Mouse (Mus musculus) stomach, embryonic 15.5 days (tissue): ENCODE measurements at regions not wholly inside any gene's neighbourhood (a gene's known extent, or its start where the extent isn't known, plus 50 kb on each side); places are given as distances from the start of the nearest gene placed in this dataset.

Source experiments
- ATAC-seq: fragments of 200-750 bp; cut with Nextera tagmentation; 2 replicates; pipeline ENCODE4 v1.8.0; 2017; ENCODE audit warnings: low read depth, moderate number of reproducible peaks, moderate TSS enrichment; ENCODE audit not compliant: insufficient read depth, low FRiP score
- H3K27ac ChIP-seq: fragments of 300-500 bp; sonication (generic); 2 replicates; pipeline ENCODE4 v1.5.1; 2015; ENCODE audit warnings: mild to moderate bottlenecking, inconsistent platforms
- H3K27me3 ChIP-seq: fragments of 300-500 bp; sonication (generic); replicated peaks from 2 replicates; pipeline ENCODE4 v1.6.1; 2015; ENCODE audit warnings: inconsistent platforms
- H3K36me3 ChIP-seq: fragments of 300-500 bp; sonication (generic); 2 replicates; pipeline ENCODE4 v1.6.1; 2015; ENCODE audit warnings: inconsistent platforms
- H3K4me1 ChIP-seq: fragments of 300-500 bp; sonication (generic); 2 replicates; pipeline ENCODE4 v1.6.1; 2015; ENCODE audit warnings: inconsistent platforms
- H3K4me2 ChIP-seq: fragments of 300-500 bp; sonication (generic); 2 replicates; pipeline ENCODE4 v1.6.1; 2015; ENCODE audit warnings: mild to moderate bottlenecking, inconsistent platforms
- H3K4me3 ChIP-seq: fragments of 300-500 bp; sonication (generic); replicated peaks from 2 replicates; pipeline ENCODE4 v1.5.1; 2015; ENCODE audit warnings: inconsistent platforms
- H3K9ac ChIP-seq: fragments of 300-500 bp; sonication (generic); 2 replicates; pipeline ENCODE4 v1.6.1; 2015; ENCODE audit warnings: inconsistent platforms
- H3K9me3 ChIP-seq: fragments of 300-500 bp; sonication (generic); 2 replicates; pipeline ENCODE4 v1.6.1; 2016; ENCODE audit warnings: inconsistent platforms
- WGBS: fragments of 180-500 bp; shearing (Covaris S2); methylation state at CpG from one replicate; pipeline ENCODE4 v1.1.7; 2015; 5-methylcytosine and 5-hydroxymethylcytosine counted together

- H3K9me3 ChIP-seq = no peaks in the 10 kb centered on the region
- ATAC-seq = no peak
- no peaks in the 10 kb centered on the region for H3K27me3 ChIP-seq
- H3K4me3 ChIP-seq = no peak overlapping the region
- H3K36me3 ChIP-seq = no peaks in the 10 kb centered on the region
- no peaks in the 10 kb centered on the region for H3K4me1 ChIP-seq
- no peak overlapping the region for H3K27ac ChIP-seq
- no peak overlapping the region for H3K9ac ChIP-seq
- no peak overlapping the region for H3K4me2 ChIP-seq
Observed at GRCm38 (mm10) chr12:35283407-35283806, 236.4 kb downstream of the Snx13 start.

GRCm38 (mm10) chr12:35269465-35269864 is 222.5 kb downstream of the Snx13 start:
- Histone ChIP-seq H3K4me3 (no peak overlapping the region), H3K27me3 (no peaks in the 10 kb centered on the region), H3K36me3 (no peaks in the 10 kb centered on the region), H3K9ac (no peak overlapping the region), H3K27ac (no peak overlapping the region), H3K4me1 (no peaks in the 10 kb centered on the region), H3K9me3 (no peaks in the 10 kb centered on the region), H3K4me2 (no peak overlapping the region)
- ATAC-seq = no peak

- no peak for ATAC-seq
- WGBS = 57% methylated on average over 2 of the region's 2 CpGs
- H3K9ac ChIP-seq = no peak overlapping the region
- no peaks in the 10 kb centered on the region for H3K36me3 ChIP-seq
- H3K4me3 ChIP-seq = no peak overlapping the region
- no peak overlapping the region for H3K4me2 ChIP-seq
- no peaks in the 10 kb centered on the region for H3K4me1 ChIP-seq
- H3K9me3 ChIP-seq = no peaks in the 10 kb centered on the region
- H3K27me3 ChIP-seq = no peaks in the 10 kb centered on the region
- H3K27ac ChIP-seq = no peak overlapping the region
Observed at GRCm38 (mm10) chr12:35268006-35268405, 221.0 kb downstream of the Snx13 start.

GRCm38 (mm10) chr12:35267023-35267654 is 220.2 kb downstream of the Snx13 start:
- no peaks in the 10 kb centered on the region for H3K27me3 ChIP-seq
- H3K4me2 ChIP-seq = no peak overlapping the region
- H3K27ac ChIP-seq = no peak overlapping the region
- H3K9ac ChIP-seq = no peak overlapping the region
- no peaks in the 10 kb centered on the region for H3K36me3 ChIP-seq
- no peaks in the 10 kb centered on the region for H3K4me1 ChIP-seq
- no peaks in the 10 kb centered on the region for H3K9me3 ChIP-seq
- ATAC-seq = no peak
- 54% methylated on average over 6 of the region's 6 CpGs for WGBS
- no peak overlapping the region for H3K4me3 ChIP-seq

GRCm38 (mm10) chr12:35259781-35260180 is 212.8 kb downstream of the Snx13 start:
- H3K27ac ChIP-seq = no peak overlapping the region
- H3K4me2 ChIP-seq = no peak overlapping the region
- ATAC-seq = no peak
- H3K4me3 ChIP-seq = no peak overlapping the region
- H3K27me3 ChIP-seq = no peaks in the 10 kb centered on the region
- no peaks in the 10 kb centered on the region for H3K4me1 ChIP-seq
- H3K36me3 ChIP-seq = no peaks in the 10 kb centered on the region
- no peak overlapping the region for H3K9ac ChIP-seq
- no peaks in the 10 kb centered on the region for H3K9me3 ChIP-seq

- Histone ChIP-seq H3K4me3 (no peak overlapping the region), H3K4me2 (no peak overlapping the region), H3K36me3 (no peaks in the 10 kb centered on the region), H3K9me3 (no peaks in the 10 kb centered on the region), H3K4me1 (no peaks in the 10 kb centered on the region), H3K27ac (no peak overlapping the region), H3K9ac (no peak overlapping the region), H3K27me3 (no peaks in the 10 kb centered on the region)
- ATAC-seq = no peak
- WGBS = 57% methylated on average over 2 of the region's 2 CpGs
Observed at GRCm38 (mm10) chr12:35255723-35256401, 208.9 kb downstream of the Snx13 start.

- no peak overlapping the region for H3K4me3 ChIP-seq
- no peaks in the 10 kb centered on the region for H3K9me3 ChIP-seq
- no peak overlapping the region for H3K4me2 ChIP-seq
- ATAC-seq = no peak
- H3K27ac ChIP-seq = no peak overlapping the region
- WGBS = 66% methylated on average over 5 of the region's 5 CpGs
- no peaks in the 10 kb centered on the region for H3K36me3 ChIP-seq
- no peaks in the 10 kb centered on the region for H3K4me1 ChIP-seq
- no peaks in the 10 kb centered on the region for H3K27me3 ChIP-seq
- no peak overlapping the region for H3K9ac ChIP-seq
Observed at GRCm38 (mm10) chr12:35248476-35248875, 201.5 kb downstream of the Snx13 start.

- H3K9ac ChIP-seq = no peak overlapping the region
- H3K4me1 ChIP-seq = no peaks in the 10 kb centered on the region
- ATAC-seq = no peak
- no peak overlapping the region for H3K27ac ChIP-seq
- H3K9me3 ChIP-seq = no peaks in the 10 kb centered on the region
- WGBS = 68% methylated on average over 5 of the region's 5 CpGs
- no peaks in the 10 kb centered on the region for H3K36me3 ChIP-seq
- no peaks in the 10 kb centered on the region for H3K27me3 ChIP-seq
- H3K4me2 ChIP-seq = no peak overlapping the region
- no peak overlapping the region for H3K4me3 ChIP-seq
Observed at GRCm38 (mm10) chr12:35246226-35247014, 199.4 kb downstream of the Snx13 start.

GRCm38 (mm10) chr12:35232322-35232673 is 185.3 kb downstream of the Snx13 start:
- WGBS = 74% methylated on average over 2 of the region's 2 CpGs

GRCm38 (mm10) chr12:35231414-35232321 is 184.7 kb downstream of the Snx13 start:
- ATAC-seq = no peak
- Histone ChIP-seq H3K4me1 (no peaks in the 10 kb centered on the region), H3K9ac (no peak overlapping the region), H3K9me3 (no peaks in the 10 kb centered on the region), H3K4me2 (no peak overlapping the region), H3K36me3 (no peaks in the 10 kb centered on the region), H3K27ac (no peak overlapping the region), H3K4me3 (no peak overlapping the region), H3K27me3 (no peaks in the 10 kb centered on the region)

More at GRCm38 (mm10) chr12:35232322-35232673, 185.3 kb downstream of the Snx13 start:
- Histone ChIP-seq H3K27ac (no peak overlapping the region), H3K4me3 (no peak overlapping the region), H3K9me3 (no peaks in the 10 kb centered on the region), H3K4me2 (no peak overlapping the region), H3K4me1 (no peaks in the 10 kb centered on the region), H3K36me3 (no peaks in the 10 kb centered on the region), H3K9ac (no peak overlapping the region), H3K27me3 (no peaks in the 10 kb centered on the region)
- ATAC-seq = no peak

- Histone ChIP-seq H3K27me3 (no peaks in the 10 kb centered on the region), H3K4me2 (no peak overlapping the region), H3K9me3 (no peaks in the 10 kb centered on the region), H3K4me1 (no peaks in the 10 kb centered on the region), H3K9ac (no peak overlapping the region), H3K36me3 (no peaks in the 10 kb centered on the region), H3K4me3 (no peak overlapping the region), H3K27ac (no peak overlapping the region)
- no peak for ATAC-seq
Observed at GRCm38 (mm10) chr12:35220429-35220828, 173.4 kb downstream of the Snx13 start.

GRCm38 (mm10) chr12:35220002-35220401 is 173.0 kb downstream of the Snx13 start:
- H3K9ac ChIP-seq = no peak overlapping the region
- H3K4me2 ChIP-seq = no peak overlapping the region
- no peaks in the 10 kb centered on the region for H3K9me3 ChIP-seq
- H3K4me1 ChIP-seq = no peaks in the 10 kb centered on the region
- no peak overlapping the region for H3K27ac ChIP-seq
- no peak overlapping the region for H3K4me3 ChIP-seq
- no peak; the same call in 1 of the 2 replicates for ATAC-seq
- no peaks in the 10 kb centered on the region for H3K27me3 ChIP-seq
- no peaks in the 10 kb centered on the region for H3K36me3 ChIP-seq
